Mouse (Mus musculus) hindlimb bud, embryonic 11.5 days (tissue): ENCODE measurements at regions not wholly inside any gene's neighbourhood (a gene's known extent, or its start where the extent isn't known, plus 50 kb on each side); places are given as distances from the start of the nearest gene placed in this dataset.
"Not testable (repeated sequence)": the region's sequence is repeated elsewhere in the genome, so short reads cannot be mapped to it uniquely, and the experiment has no call there.

Experiments
- DNase-seq: peaks from one replicate; pipeline ENCODE4 v3.0.0-alpha.2; 2012; ENCODE audit warnings: low read depth, low spot score; ENCODE audit errors: extremely low spot score

DNA sequence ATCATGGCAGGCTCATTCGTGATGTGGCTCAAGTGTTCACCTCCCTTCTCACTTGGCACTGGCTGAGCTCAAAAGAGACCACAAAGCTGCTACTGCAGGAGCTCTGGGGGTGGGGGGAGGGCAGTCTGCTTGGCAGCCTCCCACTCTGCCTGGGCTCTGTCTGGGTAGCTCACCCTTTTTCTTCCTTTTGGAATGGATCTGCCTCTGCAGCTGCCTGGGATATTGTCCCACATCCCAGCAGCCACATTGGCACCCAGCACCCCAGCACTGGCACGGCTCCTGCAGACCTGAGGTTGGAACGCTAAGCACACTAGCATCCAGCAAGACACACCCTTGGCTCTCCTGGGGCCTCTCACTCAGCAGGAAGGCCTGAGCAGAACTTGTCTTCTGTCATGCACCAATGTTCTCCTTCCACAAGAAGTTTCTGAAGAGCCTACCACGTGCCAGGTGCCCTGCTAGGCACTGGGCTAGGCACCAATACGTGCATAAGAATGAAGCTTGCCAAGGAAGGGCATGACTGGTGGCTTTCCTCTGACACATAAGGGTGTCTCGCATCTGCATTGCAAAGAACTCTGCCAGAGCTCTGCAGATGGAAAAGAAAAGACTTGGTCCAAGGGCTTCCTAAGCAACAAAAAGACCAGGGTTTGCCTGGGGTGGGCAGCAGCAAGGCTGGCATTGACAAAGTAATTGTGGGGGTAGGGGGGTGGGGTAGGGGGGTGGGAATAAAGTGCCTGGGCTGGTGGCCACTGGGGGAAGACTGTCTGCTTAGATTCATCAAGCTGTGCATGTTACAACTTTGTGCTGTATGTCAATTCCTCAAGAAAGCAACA, 112.1 kb upstream of the Sipa1l1 start:
- DNase-seq = not testable (repeated sequence)

DNA sequence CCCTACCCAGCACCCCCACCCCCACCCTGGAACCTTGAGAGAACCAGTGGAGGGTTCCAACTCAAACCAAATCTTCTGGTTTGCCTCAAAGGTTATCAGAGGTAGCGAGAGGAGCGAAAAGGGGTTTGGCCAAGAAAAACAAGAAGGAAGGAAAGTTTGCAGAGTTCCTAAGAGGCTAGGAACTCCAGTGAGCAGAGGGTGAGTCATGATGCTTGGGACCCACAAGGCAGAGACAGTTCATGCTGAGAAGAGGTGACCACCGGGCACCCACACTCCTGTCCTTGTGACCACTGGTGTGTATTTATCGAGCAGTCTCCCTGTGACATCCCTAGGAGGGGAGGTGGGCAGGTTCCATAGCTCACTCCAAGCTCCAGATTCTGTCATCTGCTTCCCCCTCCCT, 104.1 kb upstream of the Sipa1l1 start:
- DNase-seq = no peak

DNA sequence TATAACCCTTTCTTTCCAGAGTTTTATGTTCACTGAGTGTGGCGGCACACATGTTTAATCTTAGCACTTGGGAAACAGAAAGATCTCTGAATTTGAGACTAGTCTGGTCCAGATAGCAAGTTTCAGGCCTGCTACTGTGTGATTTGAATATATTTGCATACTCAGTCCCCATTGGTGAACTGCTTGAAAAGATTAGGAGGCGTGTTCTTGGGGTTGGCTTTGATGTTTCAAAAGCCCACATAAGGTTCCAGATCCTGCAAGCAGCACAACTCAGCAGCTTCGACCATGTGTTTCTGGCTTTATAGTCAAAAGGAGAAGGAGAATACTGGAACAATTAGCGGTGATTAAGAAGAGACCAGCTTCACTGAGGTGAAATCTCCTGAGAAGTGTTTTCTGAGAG, 102.3 kb upstream of the Sipa1l1 start:
- DNase-seq = peak; percentile 37

DNA sequence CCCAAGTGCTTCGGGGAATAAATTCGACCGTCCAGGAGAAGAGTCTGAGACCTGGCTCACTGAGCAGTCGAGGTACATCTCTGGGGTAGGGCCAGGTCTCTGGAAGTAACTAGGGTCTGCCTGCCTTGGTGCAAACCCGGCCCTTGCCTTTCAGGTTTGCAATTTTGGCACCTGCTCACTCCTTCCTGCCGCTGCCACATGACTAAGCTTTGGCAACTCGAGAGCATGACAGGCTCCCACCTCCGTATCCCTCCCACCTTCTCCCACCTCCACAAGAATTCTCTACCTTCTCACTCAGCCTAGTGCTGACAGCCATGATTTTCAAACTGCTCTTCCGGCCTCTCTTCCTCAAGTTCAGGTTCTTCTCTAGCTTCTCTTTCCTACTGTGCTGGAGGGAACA, 99.5 kb upstream of the Sipa1l1 start:
- DNase-seq = no peak

DNA sequence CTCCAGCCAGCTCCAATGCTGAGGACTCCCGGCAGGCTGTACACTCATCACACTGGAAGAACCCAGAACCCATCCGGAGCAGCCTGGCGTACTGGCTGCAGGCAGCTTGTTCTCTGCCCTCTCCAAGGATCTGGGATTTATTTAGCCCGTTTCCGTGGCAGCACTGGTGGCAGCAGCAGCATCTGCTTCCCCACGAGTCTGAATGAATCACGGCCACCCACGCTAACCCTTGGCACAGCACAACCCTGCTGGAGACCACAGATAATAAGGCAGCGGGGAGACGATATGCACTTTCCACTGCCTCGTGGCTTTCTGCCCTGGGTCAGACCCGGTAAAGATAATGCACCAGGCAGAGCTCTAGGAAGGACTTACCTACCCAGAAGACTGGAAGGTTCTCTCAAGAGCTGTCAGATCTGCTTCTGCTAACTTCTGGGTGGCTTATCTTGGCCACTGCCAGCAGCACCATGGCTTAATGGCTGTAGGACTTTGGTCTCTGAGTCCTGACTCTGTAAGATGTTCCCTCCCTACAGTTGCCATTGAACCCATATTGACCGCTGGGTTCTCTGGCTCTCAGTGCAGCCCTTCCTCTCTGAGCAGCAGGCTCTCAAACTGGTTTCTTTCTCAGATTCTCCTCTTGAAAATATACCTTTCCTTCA, 96.2 kb upstream of the Sipa1l1 start:
- DNase-seq = no peak

DNA sequence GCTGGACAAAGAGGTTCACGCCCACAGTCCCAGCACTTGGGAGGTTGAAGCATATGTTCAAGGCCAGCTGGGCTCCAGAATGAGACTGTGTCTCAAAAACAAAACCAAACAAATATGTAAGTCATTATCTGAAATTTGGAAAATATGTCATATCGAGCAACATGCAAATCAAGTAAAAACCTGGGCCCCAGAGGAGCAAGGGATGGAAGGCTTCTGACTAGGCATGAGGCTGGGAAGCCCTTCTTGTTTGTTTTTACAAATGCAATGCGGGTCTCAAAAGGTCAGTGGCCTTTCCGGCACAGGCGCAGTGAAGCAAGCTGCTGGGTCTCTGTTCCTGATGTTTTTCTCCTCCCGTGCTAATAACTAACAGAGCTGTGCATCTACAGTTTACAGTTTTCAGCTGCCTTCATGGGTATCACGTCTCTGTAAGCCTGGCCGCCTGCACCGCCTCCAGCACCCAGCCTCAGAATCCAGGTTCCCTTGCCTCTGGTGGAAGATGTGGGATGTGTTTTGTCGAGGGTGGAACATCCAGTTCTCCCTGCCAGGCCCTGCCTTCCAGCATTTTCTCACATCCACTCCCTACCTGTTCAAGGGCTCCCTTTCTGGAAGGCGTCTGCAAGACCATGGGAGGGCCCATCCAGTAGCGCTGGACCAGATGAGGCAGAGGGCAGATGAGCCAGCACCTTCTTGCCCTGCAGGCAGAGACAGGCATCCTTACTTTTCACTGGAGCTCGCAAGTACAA, 93.5 kb upstream of the Sipa1l1 start:
- no peak for DNase-seq

DNA sequence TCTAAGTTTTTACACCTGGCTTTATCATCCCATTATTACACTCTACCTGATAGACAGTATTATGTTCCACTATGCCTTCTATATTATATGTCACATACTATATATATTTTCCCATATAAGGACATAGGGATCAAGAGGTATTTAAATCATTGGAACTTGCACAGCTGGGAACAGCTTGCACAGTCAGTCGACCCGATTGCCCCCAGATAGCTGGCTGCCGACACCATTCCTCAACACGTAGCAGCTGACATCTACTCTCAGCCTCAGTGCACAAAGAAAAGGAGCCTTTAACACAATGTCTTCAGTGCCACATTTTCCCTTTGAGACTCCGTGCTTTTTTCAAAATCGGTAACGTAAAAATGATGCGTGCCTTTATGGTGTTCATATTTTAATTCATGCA, 92.4 kb upstream of the Sipa1l1 start:
- no peak for DNase-seq

DNA sequence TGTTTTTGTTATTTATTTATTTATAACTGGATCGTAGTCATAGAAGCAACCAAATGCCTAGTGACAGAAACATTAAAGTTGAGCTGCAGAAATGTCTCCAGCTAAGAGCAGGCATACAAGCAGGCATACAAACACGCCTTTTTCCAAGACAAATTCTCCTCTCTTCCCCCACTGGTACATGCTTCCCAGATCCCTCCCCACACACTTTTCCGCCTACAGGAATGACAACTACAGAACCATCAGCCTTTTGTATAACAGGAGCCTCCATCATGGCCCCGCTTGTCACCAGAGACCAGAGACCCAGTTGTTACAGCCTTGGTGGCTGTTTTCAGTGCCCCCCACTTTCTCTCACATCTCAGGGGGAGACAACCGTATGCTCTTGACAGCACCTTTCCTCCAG, 91.2 kb upstream of the Sipa1l1 start:
- no peak for DNase-seq

DNA sequence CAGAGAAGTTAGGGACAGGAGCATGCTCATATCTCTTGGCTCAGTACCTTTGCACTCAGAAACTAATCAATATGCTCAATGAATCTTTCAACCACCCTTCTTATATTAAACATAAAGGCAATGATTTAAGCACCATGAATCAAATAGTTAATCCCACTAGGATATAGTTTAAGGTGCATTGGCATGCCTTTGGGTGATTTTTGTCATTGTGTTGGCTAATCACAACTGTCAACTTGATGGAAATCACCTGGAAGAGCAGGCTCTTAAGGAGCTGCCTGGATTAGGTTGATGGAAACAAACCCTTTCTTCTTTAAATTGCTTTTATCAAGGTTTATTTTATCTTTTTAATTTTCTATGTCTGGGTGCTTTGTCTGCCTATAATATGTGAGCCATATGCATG, 90.4 kb upstream of the Sipa1l1 start:
- DNase-seq = no peak

DNA sequence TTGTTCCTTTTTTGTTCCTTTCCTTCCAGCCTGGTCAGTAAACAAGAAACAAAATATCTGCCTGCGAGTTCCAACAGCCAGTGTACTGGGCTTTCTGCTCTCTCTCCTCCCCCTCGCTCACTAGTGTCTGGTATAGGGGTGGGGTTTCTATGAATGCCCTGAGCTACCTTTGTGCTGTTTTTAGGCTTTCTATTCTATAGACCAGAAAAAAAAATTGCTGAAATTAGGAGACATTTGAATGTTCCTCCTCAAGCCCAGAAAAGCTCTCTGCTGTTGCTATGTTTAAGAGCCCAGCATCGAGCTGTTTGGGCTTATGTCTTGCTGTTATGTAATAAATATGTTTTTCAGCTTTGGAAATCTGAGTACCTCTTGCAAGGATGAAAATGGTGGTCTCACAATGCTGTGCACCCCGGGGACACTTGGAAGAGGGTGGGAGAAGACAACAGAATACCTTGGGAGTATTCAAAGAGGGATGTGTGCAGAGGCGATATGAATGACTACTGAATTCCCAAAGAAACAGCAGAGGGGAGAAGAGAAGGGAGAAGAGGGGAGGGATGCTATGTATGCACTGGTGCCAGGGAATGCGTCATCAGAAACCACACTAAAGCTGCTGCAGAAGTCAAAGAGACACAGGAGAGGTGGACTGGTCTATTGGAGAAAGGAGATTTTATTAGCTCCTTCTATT, 88.8 kb upstream of the Sipa1l1 start:
- DNase-seq = no peak

DNA sequence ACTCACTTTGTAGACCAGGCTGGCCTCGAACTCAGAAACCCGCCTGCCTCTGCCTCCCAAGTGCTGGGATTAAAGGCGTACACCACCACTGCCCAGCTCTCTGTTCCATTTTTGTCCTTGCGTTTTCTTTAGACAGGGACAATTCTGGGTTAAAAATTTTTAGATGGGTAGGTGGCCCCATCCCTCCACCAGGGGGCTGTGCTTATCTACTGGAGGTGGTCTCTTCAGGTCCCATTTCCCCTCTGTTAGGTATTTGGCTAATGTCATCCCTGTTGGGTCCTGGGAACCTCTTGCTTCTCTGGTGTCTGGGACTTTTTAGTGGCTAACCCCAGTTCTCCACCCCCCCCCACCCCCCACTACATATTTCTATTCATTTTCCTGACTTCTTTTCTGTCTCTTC, 86.5 kb upstream of the Sipa1l1 start:
- DNase-seq = not testable (repeated sequence)

DNA sequence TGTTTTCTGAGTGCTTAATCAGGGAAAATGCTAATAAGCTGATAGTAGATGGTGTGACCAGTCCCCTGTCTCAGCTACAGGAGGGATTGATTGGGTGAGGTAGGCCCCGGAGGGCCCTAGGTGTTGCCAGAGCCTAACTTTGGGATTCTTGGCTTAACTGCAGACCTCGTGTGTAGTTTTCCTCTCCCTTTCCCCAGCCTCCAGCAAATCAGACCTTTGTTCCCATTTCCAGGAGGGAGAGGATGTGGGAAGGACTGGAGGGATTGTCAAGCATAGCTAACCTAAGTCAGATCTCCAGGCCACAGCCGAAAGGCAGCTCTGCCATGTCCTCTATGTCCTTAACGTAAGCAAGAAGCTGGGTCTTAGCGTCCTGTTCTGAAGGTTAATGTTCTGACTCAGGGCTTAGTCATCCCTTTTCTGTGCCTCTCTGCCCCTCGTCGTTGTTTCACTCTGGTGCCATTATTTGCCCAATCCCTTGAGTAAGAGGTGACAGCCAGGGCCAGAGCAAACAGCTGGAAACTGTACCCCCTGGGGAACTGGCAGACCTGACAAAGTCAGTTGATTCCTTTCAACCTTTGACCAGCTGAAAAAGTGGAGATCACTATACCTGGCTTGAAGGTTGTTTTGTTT, 83.2 kb upstream of the Sipa1l1 start:
- no peak for DNase-seq

DNA sequence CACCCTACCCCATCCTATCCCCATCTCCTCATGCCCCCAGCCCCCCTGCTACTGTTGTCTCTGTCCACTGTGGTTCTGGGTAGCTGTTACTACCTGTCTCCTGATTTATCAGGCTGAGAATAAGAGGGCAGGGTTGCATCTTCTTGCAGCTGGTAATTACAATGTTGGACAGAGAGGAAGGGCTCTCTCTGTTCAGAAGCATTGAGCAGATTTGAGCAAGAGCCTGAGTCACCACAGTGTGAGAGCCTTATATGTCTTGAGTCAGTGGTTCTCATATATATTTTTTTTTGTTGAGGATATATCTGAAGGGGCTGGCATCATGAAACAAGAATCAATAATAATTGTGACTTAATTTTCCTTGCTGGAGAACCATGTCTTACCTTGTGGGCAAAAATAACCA, 82.7 kb upstream of the Sipa1l1 start:
- no peak for DNase-seq

DNA sequence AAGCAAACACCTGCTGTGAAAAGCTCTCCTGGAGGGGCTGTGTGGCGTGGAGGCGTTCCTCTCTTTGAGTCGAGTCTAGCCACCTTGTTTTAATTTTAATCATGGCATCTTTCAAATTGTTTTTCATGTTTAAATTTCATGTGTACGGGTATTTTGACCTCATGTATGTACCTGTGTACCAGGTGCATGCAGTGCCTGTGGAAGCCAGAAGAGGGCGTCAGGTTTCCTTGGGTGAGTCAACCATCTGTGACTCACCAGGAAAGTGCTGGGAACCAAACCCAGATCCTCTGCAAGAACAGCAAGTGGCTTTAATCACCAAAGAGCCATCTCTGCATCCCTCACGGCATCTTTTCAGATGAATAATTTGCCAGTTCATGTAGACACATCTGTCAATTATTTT, 79.8 kb upstream of the Sipa1l1 start:
- no peak for DNase-seq

DNA sequence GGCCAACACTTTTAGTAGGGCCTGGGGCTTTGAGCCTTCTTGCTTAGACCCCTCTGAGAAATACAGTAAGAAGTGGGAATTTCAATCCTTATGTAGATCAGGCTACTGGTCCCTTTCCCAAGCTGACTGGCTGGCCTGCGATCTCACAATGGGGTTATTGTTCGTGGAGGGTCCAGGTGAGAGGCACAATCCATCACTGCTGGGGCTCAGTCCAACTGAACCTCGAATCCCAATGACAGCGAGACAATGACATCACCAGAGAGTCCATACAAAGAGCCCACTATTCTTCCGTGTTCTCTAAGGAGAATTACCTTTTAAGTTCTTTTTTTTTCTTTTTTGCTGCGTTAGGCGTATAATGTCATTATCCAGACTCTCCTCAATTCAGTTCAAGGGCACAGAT, 75.8 kb upstream of the Sipa1l1 start:
- DNase-seq = no peak

DNA sequence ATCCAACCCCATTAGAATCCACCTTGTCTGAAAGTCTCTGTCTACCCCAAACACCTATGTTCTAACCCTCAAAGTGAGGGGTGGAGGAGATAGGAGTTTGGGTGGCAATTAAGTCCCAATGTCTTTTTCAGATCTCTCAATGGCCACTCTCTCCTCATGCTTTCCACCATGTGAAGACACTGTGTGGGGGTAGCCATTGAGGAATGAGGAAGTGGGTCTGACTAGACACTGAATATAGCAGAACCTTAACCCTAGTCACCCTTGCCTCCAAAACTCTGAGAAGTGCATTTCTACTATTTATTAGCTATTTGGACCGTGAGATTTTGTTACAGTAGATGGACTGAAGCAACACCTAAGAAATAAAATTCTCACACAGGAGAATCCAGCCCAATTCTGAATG, 73.7 kb upstream of the Sipa1l1 start:
- DNase-seq = no peak

DNA sequence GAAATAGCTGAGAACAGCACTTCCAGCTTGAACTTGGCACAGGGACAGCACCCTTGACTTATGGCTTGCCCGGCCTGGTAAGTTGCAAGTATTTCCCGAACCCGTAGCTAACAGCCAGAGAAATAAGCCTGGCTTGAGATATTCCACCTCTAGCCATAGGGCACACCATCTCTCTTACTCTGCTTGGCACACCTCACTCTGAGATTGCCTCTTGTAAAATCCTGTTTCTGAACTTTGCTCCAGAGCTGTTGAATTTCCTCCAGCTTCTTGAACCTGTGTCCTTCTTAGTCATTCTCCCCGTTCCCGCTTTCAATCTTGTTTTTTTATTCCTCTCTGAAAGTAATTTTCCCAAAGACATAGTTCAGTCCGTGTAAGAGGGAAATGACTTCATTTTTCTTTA, 72.0 kb upstream of the Sipa1l1 start:
- DNase-seq = no peak

DNA sequence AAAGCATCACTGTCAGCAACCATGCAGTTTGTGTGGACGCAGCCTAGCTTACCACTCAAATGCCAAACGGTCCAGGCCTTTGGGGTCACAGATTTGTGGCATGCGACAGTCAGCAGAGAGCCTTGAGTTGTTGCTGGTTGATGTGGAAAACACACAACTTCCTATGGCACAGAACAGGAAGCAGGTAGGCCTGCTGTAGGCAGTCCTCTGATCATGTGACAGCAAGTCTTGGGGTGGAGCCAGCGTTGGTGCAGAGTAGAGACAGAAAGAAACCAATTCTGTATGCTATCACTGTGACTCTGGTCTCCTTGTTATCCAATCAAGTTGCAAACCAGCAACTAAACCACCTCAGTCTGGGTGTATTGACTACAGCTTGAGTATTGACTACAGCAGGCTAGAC, 71.5 kb upstream of the Sipa1l1 start:
- DNase-seq = no peak

DNA sequence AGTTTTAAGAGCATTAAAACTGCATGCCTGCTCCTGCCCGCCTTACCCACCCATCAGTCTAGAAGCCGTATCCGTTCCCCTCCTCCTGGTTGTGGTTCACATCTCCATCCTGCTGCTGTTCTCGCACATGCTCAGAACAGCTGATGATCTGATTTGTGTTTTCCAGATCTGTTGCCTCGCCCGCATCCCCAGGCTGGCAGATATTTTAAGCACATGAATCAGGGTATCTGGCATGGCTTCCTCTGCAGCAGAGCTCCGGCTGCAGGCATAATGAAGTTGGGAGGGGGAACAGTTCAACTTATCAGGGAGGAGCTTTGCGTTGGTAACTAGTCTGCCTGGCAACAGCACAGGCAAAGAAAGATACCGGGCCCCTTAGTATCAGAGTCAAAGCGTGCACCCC, 64.9 kb upstream of the Sipa1l1 start:
- DNase-seq = no peak

DNA sequence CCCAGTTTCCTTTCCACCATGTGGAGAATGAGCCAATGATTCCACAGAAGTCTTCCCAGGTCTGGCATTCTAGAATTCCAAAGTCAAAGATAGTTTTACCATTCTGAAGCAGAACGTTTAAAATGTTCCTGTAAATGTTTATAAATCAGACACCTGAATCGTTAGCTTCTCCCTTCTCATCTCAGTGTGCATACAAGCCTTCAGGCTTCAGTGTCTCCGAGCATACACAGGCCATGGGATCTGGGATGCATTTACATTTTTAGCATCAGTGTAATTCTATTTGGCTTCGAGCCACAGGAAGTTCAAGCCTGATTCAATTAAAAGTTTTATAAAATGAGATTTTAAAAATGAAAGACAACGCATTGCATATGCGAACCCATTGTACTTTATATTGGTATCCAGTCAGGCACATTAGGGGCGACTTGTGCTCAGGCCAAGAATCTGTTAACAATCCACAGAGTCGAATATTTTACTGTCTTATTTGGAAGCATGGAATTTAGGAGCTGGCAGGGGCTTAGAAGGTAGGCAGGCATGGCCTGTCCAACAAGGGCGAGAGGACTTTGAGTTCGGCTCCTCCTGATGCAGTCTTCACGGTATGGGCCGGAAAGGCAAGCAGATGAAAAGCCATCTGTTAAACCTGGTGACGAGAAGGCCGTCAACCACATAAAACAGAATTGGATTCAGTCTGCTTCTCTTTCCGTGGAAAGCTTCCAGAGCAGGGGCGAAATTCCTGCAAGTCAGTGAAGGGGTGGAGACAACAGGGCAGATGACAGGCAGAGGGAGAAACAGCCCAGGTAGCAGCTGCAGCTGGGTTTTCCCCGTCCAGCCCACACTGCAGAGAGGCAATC, 63.7 kb upstream of the Sipa1l1 start:
- no peak for DNase-seq
